Mouse (Mus musculus): Measurements from ENCODE around the gene Retreg3. TPM values are rescaled to one million over a fixed set of nuclear protein-coding genes. Genes with fewer than 3 reads are reported as not detected.

The Retreg3 gene
- total RNA-seq, 2 experiments from 2014 or later = 33.3 to 34.9 TPM

DNA sequence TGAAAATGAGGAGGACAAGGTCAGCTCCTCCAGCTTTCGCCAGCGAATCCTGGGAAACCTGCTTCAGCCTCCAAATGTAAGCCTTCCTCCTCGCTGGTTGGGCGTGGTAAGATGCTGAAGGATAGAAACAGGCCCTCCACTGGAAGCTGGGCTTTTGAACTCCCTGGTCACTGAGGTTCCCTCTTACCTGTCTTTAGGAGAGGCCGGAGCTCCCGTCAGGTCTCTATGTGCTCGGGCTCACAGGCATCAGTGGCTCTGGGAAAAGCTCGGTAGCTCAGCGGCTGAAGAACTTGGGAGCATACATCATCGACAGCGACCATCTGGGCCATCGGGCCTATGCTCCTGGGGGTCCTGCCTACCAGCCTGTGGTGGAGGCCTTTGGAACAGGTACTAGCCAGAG is 34.9 kb downstream of the Retreg3 start:
- intact Hi-C loops (cut with DNase I; ENCODE audit: low total_unique reads) = no loop called here

DNA sequence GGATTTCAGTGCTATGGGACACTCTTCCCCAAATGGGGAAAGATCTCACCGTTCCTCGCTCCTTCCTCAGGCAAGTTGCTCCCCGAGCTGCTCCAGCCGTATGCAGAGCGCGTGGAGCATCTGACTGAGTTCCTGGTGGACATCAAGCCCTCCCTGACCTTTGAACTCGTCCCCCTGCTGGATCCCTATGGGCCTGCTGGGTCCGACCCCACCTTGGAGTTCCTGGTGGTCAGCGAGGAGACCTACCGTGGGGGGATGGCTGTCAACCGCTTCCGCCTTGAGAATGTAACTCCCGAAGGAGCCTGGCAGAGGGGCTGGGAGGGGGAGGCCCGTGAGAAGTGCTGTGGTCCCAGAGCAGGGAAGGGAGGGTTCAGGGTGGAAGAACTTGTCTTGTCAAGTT is 35.4 kb downstream of the Retreg3 start:
- DNase-seq = no peak
- intact Hi-C loops (cut with DNase I; ENCODE audit: low total_unique reads) = no loop called here

More for the DNA sequence above, 34.9 kb downstream of the Retreg3 start:
- DNase-seq = no peak

DNA sequence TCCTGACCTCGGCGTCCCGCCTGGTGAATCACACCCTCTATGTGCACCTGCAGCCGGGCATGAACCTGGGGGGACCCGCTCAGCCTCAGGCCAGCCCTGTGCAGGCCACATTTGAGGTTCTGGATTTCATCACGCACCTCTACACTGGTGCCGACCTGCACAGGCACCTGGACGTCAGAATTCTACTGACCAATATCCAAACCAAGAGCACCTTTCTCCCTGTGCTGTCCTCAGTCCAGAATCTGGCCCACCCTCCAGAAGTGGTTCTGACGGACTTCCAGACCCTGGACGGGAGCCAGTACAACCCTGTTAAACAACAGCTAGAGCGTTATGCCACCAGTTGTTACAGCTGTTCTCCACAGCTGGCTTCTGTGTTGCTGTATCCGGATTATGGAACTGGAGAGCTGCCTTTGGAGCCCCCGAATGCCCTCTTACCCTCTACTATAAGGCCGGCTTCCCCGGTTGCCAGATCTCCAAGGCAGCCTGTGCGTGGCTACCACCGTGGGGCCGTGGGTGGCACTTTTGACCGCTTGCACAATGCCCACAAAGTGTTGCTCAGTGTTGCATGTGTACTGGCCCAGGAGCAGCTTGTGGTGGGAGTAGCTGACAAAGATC is 36.5 kb downstream of the Retreg3 start:
- intact Hi-C loops (cut with DNase I; ENCODE audit: low total_unique reads) = no loop called here
- no peak for DNase-seq

DNA sequence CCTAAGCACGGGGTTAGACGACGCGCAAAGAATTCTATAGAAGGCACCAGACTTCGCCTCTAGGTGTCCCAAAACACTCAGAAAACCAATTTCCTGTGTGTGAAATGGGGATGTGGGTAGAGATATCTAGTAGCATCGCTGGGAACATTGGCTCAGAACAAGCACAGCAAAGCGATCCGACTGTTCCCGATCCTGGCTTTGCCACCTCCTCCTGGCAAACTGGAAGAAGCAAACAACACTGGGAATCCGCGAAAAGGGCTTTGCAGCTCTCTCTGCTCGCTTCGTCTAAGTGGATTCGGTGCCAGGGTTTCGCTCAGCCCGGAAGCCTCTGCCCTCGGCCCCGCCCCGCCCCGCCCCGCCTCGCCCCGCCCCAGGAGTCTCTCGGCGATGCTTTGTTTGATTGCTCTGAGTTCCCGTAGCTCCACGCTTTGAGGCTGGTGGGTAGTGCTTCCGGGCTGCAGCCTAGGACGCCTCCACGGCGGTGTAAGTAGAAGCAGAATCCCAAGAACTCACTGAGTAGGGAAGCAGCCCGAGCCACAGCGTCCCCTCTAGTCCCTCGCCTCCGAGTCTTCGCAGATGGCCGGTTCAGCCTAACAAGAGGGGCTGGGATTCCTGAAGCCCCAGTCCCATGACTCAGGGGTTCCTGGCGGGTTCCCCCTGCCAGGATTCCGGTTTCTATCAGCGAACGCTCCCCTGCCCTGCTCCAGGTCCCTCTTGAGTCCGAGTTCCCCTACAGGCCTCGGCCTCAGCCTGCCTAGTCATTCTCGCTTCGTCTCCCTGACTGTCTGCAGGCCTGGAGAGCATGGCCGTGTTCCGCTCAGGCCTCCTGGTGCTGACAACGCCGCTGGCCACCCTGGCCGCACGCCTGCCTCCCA is 37.2 kb downstream of the Retreg3 start, which contains the start of gene Coasy:
Gene Coasy (plus strand): TSS at position 358 of the 875 bp plus-strand sequence.
- intact Hi-C loops (cut with DNase I; ENCODE audit: low total_unique reads) = no loop called here
- peak; percentile 86 for DNase-seq

DNA sequence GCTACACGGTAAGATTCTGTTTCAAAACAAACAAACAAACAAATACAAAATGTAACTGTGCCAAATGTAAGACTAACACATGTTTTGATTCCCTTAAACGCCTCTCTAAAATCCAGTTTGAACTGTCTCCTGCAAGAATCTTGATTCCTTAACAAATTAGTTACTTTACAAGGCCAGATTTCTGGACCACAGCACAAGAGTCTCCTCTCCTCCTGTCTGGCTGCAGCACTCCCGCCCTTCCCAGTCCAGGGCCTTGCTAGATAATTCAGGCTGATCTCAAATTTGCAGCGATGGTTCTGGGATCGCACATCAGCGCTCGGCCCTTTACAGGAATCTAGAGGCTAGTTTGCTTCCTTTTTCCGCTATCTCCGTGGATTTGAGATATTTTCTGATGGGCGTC is 38.0 kb downstream of the Retreg3 start:
- no peak for DNase-seq
- intact Hi-C loops (cut with DNase I; ENCODE audit: low total_unique reads) = no loop called here

DNA sequence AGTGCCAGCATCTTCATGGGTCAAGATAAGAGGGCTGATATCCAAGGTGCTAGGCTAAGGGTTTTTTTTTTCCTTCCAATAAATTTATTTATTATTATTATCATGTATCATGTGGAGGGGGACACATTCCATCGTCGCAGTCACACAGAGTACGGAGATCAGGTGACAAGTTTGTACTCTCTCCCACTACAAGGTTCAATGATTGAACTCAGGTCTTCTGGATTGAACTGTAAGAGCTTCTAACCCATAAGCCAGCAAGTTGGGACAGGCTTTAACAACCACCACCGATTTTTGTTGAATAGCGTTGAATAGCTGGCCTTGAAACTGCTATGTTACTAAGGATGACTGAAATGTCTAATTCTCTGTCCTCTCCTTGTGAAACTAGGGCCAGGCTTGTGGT is 39.3 kb downstream of the Retreg3 start:
- intact Hi-C loops (cut with DNase I; ENCODE audit: low total_unique reads) = no loop called here

DNA sequence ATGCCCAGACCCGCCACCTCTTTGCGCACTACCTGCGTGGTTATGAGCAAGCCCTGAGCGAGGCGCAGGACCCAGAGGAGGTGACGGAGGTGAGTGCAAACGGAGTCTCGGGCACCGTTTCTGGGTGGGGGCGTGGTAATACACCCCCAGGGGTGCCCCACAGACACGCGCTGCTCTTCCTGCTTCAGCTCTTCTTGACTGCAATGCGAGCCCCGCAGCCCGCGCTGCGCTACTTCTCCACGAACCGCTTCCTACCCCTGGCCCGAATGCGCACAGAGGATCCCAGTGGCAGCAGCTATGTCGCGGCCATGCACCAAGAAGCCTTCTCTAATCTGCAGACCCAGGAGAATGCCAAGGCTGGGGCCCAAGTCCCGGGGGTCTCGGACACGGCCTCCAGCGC is 39.9 kb downstream of the Retreg3 start:
- intact Hi-C loops (cut with DNase I; ENCODE audit: low total_unique reads) = no loop called here
- DNase-seq = no peak

More for the DNA sequence above, 39.3 kb downstream of the Retreg3 start:
- no peak for DNase-seq

DNA sequence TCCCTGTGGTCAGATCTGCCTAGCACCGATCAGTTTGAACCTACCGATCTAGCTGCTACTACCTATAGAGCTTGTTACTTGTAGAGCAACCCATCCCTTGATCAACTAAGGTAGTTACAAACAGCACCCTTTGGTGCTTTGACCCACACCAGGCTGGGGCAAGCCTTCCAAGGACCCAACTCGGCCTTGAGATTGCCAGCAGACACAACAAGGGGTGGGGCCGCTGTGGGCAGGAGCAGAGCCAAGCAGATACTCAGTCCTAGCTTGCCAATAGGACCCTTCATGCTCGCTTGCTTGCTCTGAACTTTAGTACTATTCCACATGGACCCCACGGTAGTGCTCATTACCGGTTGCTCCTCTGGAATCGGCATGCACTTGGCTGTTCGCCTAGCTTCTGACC is 41.6 kb downstream of the Retreg3 start, which contains the start of gene Hsd17b1:
Gene Hsd17b1 (plus strand): TSS at position 291 of the 400 bp plus-strand sequence.
- intact Hi-C loops (cut with DNase I; ENCODE audit: low total_unique reads) = no loop called here

DNA sequence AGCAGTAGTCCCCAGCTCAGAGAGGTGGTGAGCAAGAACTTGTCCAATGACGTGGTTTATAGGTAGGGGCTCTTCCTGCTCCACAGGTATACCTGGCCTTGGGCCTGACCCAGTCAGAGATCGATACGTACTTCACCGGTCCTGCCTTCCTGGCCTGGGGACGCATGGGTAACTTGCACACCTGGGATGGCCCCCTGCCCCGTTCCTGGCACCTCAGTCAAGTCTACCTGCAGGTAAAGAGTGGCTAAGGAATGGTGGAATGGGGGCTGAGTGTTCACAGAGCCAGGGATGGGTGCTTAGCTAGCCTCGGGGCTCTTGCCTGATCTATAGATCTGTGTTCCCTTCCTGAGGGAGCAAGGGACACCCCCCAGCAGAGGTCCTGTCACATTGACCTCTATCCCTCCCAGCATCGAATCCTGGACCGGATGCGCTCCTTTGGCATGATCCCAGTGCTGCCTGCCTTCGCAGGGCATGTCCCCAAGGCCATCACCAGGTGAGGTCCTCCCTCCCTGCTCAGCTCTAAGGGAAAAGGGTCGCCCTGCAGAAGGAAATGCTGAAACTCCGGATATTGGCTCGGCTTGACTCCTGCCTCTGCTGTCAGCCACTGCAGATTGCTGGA is 47.8 kb downstream of the Retreg3 start:
- DNase-seq = no peak
- intact Hi-C loops (cut with DNase I; ENCODE audit: low total_unique reads) = no loop called here

More for the DNA sequence above, 41.6 kb downstream of the Retreg3 start, which contains the start of gene Hsd17b1:
- DNase-seq = no peak

DNA sequence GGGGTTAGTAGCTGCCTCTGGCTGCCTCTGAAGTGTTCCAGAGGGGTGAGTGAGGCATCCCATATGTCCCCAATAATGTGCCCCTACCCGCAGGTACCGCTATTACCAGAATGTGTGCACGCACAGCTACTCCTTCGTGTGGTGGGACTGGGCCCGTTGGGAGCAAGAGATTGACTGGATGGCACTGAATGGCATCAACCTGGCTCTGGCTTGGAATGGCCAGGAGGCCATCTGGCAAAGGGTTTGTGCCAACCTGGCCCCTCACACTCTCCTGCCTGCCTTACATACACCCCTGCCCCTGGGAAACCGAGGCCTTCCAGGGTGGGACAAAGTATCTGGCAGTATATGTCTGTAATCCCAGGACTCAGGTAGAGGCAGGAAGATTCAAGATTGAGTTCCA is 48.7 kb downstream of the Retreg3 start:
- no peak for DNase-seq
- intact Hi-C loops (cut with DNase I; ENCODE audit: low total_unique reads) = no loop called here

DNA sequence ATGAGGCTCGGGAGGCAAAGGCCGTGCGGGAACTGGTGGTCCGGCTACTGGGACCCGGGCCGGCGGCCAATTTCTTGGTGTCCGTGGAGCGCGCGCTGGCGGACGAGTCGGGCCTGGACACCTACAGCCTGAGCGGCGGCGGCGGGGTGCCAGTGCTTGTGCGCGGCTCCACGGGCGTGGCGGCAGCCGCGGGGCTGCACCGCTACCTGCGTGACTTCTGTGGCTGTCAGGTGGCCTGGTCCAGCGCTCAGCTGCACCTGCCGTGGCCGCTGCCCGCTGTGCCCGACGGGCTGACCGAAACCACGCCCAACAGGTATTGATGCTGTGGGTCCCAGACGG is 49.5 kb downstream of the Retreg3 start:
- intact Hi-C loops (cut with DNase I; ENCODE audit: low total_unique reads) = no loop called here
- DNase-seq = no peak

DNA sequence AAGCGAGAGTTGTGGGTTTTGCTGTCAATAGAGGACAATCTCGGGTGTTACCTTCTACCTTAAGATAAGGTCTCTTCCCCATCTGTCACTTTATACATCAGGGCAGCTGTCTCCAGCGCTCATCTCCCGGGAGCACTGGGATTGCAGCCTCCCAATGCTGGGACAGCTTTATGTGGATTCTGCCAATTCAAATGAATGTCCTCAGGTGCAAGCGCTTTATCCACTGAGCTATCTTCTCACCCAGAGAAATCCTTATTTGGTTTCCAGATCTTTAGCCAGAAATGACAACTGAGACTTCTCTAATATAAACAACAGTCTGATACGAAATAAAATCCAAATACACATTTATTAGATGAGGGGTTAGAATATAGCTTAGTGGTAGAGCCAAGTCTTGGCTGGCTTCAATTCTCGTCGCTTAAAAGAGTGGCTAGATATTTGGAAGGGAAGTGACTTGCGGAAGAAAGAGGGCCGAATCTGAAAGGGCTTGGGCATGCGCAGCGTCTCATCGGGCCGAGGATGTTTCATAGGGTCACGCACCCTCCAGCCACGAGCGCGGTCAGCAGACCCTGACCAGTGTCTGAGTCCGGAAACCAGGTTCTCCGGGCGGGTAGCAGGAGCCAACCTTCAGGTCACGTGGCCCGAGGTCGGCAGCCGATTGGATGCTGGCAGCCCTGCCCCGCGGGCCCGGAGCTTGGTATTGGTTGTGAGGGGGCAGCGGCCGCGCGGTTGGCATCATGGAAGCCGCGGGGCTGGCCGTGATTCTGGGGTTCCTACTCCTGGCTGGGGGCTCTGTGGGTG is 50.1 kb downstream of the Retreg3 start, which contains the start of gene Naglu:
Gene Naglu (plus strand): TSS at position 622 of the 798 bp plus-strand sequence.
- intact Hi-C loops (cut with DNase I; ENCODE audit: low total_unique reads) = no loop called here
- DNase-seq = peak; percentile 98

DNA sequence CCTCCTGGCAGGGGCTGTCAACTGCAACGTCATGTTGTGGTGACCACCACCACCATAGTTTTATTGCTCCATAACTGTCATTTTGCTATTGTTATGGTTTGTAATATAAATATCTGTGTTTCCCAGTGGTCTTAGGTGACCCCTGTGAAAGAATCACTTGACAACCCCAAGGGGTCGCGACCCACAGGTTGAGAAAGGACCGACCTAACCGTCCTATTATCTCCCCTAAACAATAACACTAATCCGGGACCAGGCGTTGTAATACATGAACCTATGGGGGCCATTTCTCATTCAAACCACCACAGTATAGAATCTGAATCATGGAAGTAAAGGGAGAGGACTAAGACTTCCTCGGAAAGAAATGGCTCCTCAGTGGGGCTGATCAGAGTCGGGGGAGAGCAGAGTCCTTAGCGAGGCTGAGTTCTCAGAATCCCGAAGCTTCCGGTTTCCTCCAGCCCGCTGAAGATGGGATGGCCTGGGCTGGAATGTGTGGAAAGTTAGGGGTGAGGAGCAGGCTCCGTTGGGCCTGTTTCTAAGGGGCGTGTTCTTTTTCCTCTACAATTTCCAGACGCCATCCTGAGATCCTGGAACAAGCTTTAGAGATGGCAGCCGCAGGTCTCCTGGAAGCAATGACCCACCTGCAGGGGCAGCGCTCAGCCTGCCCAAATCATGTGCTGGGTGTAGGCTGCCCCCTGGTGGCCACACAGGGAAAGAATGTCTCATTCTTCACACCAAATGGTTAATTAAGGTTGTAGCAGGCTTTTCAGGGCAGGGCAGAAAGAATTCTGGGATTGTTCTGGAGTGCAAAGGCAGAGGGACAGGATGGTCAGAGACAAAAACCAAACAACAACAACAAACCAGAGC is 52.9 kb downstream of the Retreg3 start:
- intact Hi-C loops (cut with DNase I; ENCODE audit: low total_unique reads) = no loop called here
- DNase-seq = peak; percentile 85

DNA sequence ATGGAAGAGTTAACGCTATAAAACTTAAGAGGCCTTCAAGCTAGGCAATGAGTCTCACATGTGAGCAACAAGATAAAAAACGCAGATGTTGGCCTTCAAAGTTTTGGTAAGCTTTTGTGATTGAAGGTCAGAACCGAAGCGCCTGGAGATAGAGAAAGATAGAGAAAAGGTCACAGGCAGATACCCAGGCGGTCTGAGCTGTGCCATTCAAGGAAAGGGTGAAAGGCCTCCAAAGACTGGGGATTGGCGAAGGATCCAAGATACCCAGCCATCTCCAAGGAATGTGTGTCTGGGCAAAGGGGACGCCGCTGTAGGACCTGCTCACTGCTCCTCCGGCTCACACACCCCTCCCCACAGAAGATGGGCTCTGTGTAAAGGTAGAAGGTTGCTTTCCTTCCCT is 54.7 kb downstream of the Retreg3 start:
- no peak for DNase-seq
- intact Hi-C loops (cut with DNase I; ENCODE audit: low total_unique reads) = no loop called here

DNA sequence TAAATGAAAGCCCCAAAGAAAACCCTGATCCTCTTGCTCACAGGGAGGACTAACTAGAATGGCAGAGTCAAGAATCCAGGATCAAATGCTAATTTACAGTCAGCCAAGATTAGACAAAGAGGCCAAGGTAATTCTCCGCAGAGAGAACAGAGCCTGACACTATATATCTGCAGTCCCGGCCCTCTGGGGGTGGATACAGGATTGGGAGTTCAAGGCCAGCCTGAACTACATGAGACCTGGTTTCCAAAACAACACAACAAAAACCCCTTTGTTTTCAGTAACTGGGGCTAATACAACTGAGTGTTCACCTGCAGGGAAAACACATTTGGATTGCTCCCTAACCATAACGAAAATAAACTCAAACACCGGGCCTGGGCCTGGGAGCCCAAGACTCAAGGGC is 55.2 kb downstream of the Retreg3 start:
- no peak for DNase-seq
- intact Hi-C loops (cut with DNase I; ENCODE audit: low total_unique reads) = no loop called here

DNA sequence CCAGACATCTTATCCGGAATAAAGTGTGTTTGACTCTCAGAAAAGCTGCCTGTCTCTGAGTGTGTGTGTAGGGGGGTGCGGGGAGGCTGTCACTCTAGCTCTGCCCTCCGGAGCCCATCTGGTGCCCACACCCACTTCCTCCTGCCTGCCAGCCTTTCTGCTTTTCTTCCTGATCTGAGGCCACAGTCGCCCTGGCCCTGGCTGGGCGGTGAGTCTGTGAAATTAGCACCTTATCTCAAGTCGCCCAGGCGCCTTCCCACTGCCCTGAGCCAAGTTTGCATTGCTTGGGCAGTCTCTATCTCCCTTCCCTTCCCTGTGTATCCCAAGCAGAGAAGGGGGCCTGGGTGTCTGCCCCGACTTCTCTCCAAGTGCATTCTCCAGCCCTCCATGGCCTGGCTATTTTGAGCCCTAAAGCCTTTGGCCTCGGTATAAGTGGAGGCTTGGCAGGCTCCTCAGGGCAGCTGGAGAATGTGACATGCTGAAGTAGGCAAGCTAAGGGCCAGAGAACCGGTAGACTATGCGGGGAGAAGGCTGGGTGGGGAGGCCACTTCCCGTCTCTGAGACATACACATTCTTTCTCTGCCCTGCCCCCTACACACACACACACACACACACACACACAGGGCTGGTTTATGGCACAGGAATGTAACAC is 55.9 kb downstream of the Retreg3 start:
- intact Hi-C loops (cut with DNase I; ENCODE audit: low total_unique reads) = no loop called here
- DNase-seq = peak; percentile 77

DNA sequence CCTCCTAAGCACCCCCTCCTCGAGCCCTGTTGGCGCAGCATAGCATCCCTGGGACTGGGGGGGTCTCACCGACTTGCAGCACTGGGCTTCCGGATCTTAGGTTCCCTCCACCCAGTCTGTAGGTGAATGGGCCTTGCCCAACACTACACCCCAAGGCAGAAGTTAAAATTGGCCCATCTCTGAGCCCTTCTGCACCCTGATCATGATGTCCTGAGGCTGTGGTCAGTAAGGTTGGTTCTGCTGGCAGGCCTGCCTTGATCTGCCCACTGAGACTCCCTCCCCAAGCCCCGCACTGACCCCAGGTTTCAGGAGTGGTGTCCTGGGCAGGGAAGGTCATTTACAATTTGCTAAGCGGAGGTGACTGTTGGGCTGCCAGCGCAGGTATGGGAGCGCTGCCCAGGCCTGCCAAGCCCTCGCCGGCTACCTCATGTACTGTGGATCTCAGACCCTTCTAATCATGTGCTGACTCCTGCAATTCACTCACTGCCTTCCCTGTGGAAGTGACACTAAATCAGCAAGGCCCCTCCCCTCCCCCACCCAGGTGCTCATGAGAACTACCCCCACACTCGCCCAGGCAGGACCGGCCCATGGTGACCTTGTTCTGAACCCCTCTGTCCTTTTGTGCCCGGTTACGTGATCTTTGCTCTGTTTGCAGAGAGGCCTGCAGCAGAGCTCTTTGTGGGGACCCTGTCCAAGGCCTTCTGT is 56.6 kb downstream of the Retreg3 start:
- intact Hi-C loops (cut with DNase I; ENCODE audit: low total_unique reads) = no loop called here
- DNase-seq = no peak
